Mouse (Mus musculus) lung, adult 2 months (tissue): ENCODE results near the gene Mplkip.

Source experiments
- CTCF ChIP-seq: fragments of 200-500 bp; IDR thresholded peaks from 2 replicates; pipeline ENCODE4 v1.5.1; 2011; ENCODE audit warnings: mild to moderate bottlenecking, low read length, control low read depth; ENCODE audit not compliant: insufficient read depth
- POLR2A ChIP-seq: fragments of 200-500 bp; IDR thresholded peaks from 2 replicates; pipeline ENCODE4 v1.6.1; 2011; ENCODE audit warnings: low read depth, mild to moderate bottlenecking, control low read depth, low read length, borderline replicate concordance; ENCODE audit errors: extremely low read depth

DNA sequence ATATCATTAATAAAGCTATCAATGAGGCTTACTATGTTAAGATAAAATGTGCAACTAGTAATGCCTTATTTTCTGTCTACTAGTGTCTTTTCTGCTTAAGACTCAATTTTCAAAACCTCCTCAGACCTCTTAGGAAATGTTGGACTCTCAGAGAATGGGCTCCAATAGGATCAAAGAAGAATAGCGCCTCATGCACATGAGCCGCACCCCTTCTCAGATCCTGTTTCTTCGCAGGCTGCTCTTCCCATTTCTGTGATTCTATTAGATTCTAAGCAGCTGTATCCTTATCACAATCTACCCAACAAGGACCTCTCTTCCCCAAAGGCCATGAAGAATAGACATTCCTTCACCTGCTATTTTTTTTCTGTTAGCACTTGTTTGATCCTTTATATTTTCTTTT lies 33.8 kb downstream of the Mplkip start:
- TF ChIP-seq CTCF, result no peak
- TF ChIP-seq POLR2A, result no peak
